ENCODE assay signal across 9 mouse cellular contexts in the genomic region with DNA sequence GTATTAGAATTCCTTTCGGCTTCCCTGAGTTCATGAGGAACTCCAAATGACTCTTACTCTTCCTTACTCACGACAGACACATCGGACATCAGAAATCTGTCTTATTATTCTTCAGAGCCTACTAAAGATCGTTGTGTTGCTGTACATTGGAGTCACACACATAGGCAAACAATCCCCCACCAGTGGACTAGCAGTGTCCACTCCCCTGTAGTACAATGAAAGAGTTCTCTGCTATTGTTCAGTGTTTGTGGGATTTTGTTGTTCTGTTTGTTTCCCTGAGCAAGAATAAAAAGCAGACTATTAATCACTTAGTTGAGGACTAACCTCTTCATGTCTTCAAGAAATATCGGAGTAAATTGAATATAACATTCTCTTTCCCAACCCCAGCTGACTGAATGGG. TPM values are rescaled to one million over a fixed set of nuclear protein-coding genes. Genes with fewer than 3 reads are reported as not detected.
A peak's percentile ranks its signal among the peaks of the same experiment; 100 is the strongest.
DNase-seq lines count a peak whose midpoint lies in the region; ATAC-seq and TF ChIP-seq lines count a peak whose summit lies in the region.
"Had no signal": no experiment of that assay in that cellular context is flagged by ENCODE, and none has a peak within 500 bp of the region (broad histone marks: within the 10 kb centered on the region; RNA-seq: fewer than 3 reads in every experiment).

No protein-coding gene starts in this region.

- H3K27ac ChIP-seq in intestine, embryonic 14.5 days (ENCODE audit: low read depth), result no peak overlapping the region
- H3K27ac ChIP-seq in intestine, embryonic 16.5 days (ENCODE audit: low read length), result no peak overlapping the region
- H3K27ac ChIP-seq in ES-Bruce4 (ENCODE audit: insufficient read depth, low read length), result no peak overlapping the region
- no peak overlapping the region for H3K27ac ChIP-seq in limb, embryonic 10.5 days

- TF ChIP-seq POLR2A in ES-Bruce4 (IDR thresholded peaks at IDR 0.05; ENCODE audit: insufficient read depth, low read length), result no peak

- H3K9ac ChIP-seq in intestine, embryonic 14.5 days (ENCODE audit: low read length), result no peak overlapping the region
- H3K9ac ChIP-seq in intestine, embryonic 16.5 days (ENCODE audit: low read depth, low read length), result no peak overlapping the region
- 0 out of 2 replicates have a peak overlapping the region, but pooled peaks have one; percentile 47 for H3K9ac ChIP-seq in ES-Bruce4 (ENCODE audit: low read depth, poor library complexity, severe bottlenecking)

- H3K9me3 ChIP-seq in intestine, embryonic 14.5 days (ENCODE audit: control insufficient read depth, low read length), result no peaks in the 10 kb centered on the region
- H3K9me3 ChIP-seq in intestine, embryonic 16.5 days (ENCODE audit: control insufficient read depth, low read length), result no peaks in the 10 kb centered on the region
- H3K9me3 ChIP-seq in ES-Bruce4 (replicated peaks; ENCODE audit: control insufficient read depth, insufficient read depth, low read length, poor library complexity, severe bottlenecking), result no peaks in the 10 kb centered on the region
- no peaks in the 10 kb centered on the region for H3K9me3 ChIP-seq in limb, embryonic 10.5 days (replicated peaks)

- peak overlapping the region; percentile 52; the same call in 1 of the 2 replicates for H3K4me3 ChIP-seq in intestine, embryonic 14.5 days (ENCODE audit: low read depth, low read length)
- H3K4me3 ChIP-seq in intestine, embryonic 16.5 days (ENCODE audit: low read length), result no peak overlapping the region
- H3K4me3 ChIP-seq in ES-Bruce4 (ENCODE audit: low read depth, low read length), result no peak overlapping the region
- peak overlapping the region; percentile 66; the same call in 1 of the 2 replicates for H3K4me3 ChIP-seq in limb, embryonic 10.5 days

- TF ChIP-seq CTCF in ES-Bruce4 (IDR thresholded peaks at IDR 0.05; ENCODE audit: low read depth, low read length), result no peak

- peak overlapping the region; percentile 79 for H3K4me2 ChIP-seq in intestine, embryonic 14.5 days (ENCODE audit: low read length)
- no peak overlapping the region for H3K4me2 ChIP-seq in intestine, embryonic 16.5 days (ENCODE audit: low read depth, low read length)

- no peak for TF ChIP-seq EP300 in ES-Bruce4 (IDR thresholded peaks at IDR 0.05; ENCODE audit: insufficient read depth, low read depth, low read length)

- peaks cover 23% of the 10 kb centered on the region; the same call in 1 of the 2 replicates for H3K4me1 ChIP-seq in intestine, embryonic 14.5 days (replicated peaks; ENCODE audit: control insufficient read depth, insufficient read depth, low read length)
- peaks cover 10% of the 10 kb centered on the region for H3K4me1 ChIP-seq in intestine, embryonic 16.5 days (ENCODE audit: control insufficient read depth, insufficient read depth, low read length)
- no peaks in the 10 kb centered on the region for H3K4me1 ChIP-seq in ES-Bruce4 (ENCODE audit: control insufficient read depth, insufficient read depth, low read length)
- H3K4me1 ChIP-seq in limb, embryonic 10.5 days, result peaks cover 30% of the 10 kb centered on the region

- no peaks in the 10 kb centered on the region for H3K27me3 ChIP-seq in intestine, embryonic 14.5 days (replicated peaks; ENCODE audit: control insufficient read depth, insufficient read depth, low read length)
- no peaks in the 10 kb centered on the region for H3K27me3 ChIP-seq in intestine, embryonic 16.5 days (replicated peaks; ENCODE audit: control insufficient read depth, insufficient read depth, low read length)
- no peaks in the 10 kb centered on the region for H3K27me3 ChIP-seq in ES-Bruce4 (ENCODE audit: control insufficient read depth, insufficient read depth, low read length, poor library complexity, severe bottlenecking)
- no peaks in the 10 kb centered on the region for H3K27me3 ChIP-seq in limb, embryonic 10.5 days (ENCODE audit: low read depth, poor library complexity, severe bottlenecking)

- ATAC-seq in intestine, embryonic 14.5 days (replicated peaks; ENCODE audit: low FRiP score, low TSS enrichment, low read depth), result no peak
- no peak for ATAC-seq in intestine, embryonic 16.5 days

- no peak for DNase-seq in intestine, embryonic 14.5 days (ENCODE audit: low spot score)
- DNase-seq in A20 (ENCODE audit: low read depth, low spot score), result peak; percentile 60
- DNase-seq in limb, embryonic 10.5 days (ENCODE audit: low spot score), result no peak
- no peak for DNase-seq in frontal cortex, postnatal 36 days (ENCODE audit: low spot score in 2 of 2)
- no peak for DNase-seq in cerebellum, postnatal 14 days
- DNase-seq: cerebellum, adult 9-10 months; kidney, adult 11 months had no signal

- 66% methylated on average over 5 of the region's 5 CpGs for WGBS in intestine, embryonic 14.5 days
- 53% methylated on average over 5 of the region's 5 CpGs for WGBS in intestine, embryonic 16.5 days
- 64% methylated on average over 5 of the region's 5 CpGs for WGBS in limb, embryonic 10.5 days

- no peaks in the 10 kb centered on the region for H3K36me3 ChIP-seq in intestine, embryonic 14.5 days (ENCODE audit: control insufficient read depth, insufficient read depth, low read length)
- H3K36me3 ChIP-seq in intestine, embryonic 16.5 days (ENCODE audit: control insufficient read depth, insufficient read depth, low read length), result no peaks in the 10 kb centered on the region
- no peaks in the 10 kb centered on the region for H3K36me3 ChIP-seq in ES-Bruce4 (ENCODE audit: control insufficient read depth, insufficient read depth, low read length, poor library complexity, severe bottlenecking)
- H3K36me3 ChIP-seq in limb, embryonic 10.5 days, result no peaks in the 10 kb centered on the region

RNA-seq across cellular contexts. Expression of a gene that starts 10.1 kb away (rescaled TPM):
- polyA plus RNA-seq in intestine, embryonic 14.5 days (2014; fragmentation: Nextera tagmentation; extraction: Ambion mirVana), result 11.9 and 13.8 TPM in 2 replicates
- 10.2 and 11.2 TPM in 2 replicates for polyA plus RNA-seq in intestine, embryonic 16.5 days (2015; fragmentation: Nextera tagmentation; extraction: Ambion mirVana)
- polyA plus RNA-seq in ES-Bruce4 (2011; ENCODE audit: insufficient read depth, insufficient read length, low read depth, missing spikeins), result 10.0 and 10.3 TPM in 2 replicates
- polyA plus RNA-seq in limb, embryonic 10.5 days (2016; fragmentation: Nextera tagmentation; extraction: Ambion mirVana), result 16.9 and 17.1 TPM in 2 replicates

RNA-seq across cellular contexts. Expression of a gene that starts 31.9 kb away (rescaled TPM):
- polyA plus RNA-seq in intestine, embryonic 14.5 days (2014; fragmentation: Nextera tagmentation; extraction: Ambion mirVana), result 0.05 and 0.11 TPM in 2 replicates
- polyA plus RNA-seq in intestine, embryonic 16.5 days (2015; fragmentation: Nextera tagmentation; extraction: Ambion mirVana), result 0.07 and 0.11 TPM in 2 replicates
- polyA plus RNA-seq in ES-Bruce4 (2011; ENCODE audit: insufficient read depth, insufficient read length, low read depth, missing spikeins), result 0.40 and 0.46 TPM in 2 replicates
- 0.08 and 0.10 TPM in 2 replicates for polyA plus RNA-seq in limb, embryonic 10.5 days (2016; fragmentation: Nextera tagmentation; extraction: Ambion mirVana)

RNA-seq across cellular contexts. Expression of a gene that starts 54.9 kb away (rescaled TPM):
- 0.14 and 0.52 TPM in 2 replicates for polyA plus RNA-seq in intestine, embryonic 14.5 days (2014; fragmentation: Nextera tagmentation; extraction: Ambion mirVana)
- 0.12 TPM in 2 replicates for polyA plus RNA-seq in intestine, embryonic 16.5 days (2015; fragmentation: Nextera tagmentation; extraction: Ambion mirVana)
- 0.91 and 1.9 TPM in 2 replicates for polyA plus RNA-seq in ES-Bruce4 (2011; ENCODE audit: insufficient read depth, insufficient read length, low read depth, missing spikeins)
- polyA plus RNA-seq in limb, embryonic 10.5 days (2016; fragmentation: Nextera tagmentation; extraction: Ambion mirVana), result 0.99 and 1.9 TPM in 2 replicates

Comparison
In these comparisons a context has a peak if more than half of its experiments do, and no peak if none do; other contexts are left out.
1. H3K4me3 ChIP-seq: peak in intestine, embryonic 14.5 days (single experiment) and limb, embryonic 10.5 days (single experiment); none in intestine, embryonic 16.5 days (single experiment) and ES-Bruce4 (single experiment).